Mouse (Mus musculus): ENCODE data around the gene Kidins220.

DNA sequence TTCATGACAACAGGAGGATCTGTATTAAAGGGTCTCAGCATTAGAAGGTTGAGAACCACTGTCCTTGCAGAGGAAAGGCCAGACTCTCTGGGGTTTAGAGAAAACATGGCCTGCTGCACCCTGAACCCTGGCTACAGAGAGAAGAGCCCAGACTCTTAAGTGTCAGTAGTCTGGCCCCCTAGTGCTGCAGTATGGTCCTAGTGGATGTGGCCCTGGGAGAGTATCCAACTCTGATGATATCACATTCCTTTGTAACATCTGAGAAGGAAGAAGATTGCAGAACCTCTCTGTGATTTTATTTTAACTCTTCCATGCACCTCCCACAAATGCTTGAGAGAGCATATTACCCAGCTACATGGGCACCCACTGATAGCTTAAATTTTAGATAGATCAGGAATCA, 129.8 kb downstream of the Kidins220 start:
- TF ChIP-seq CTCF (IDR thresholded peaks at IDR 0.05; ENCODE audit: low read depth, low read length) (no peak), EP300 (IDR thresholded peaks at IDR 0.05; ENCODE audit: insufficient read depth, low read depth, low read length) (no peak), POLR2A (IDR thresholded peaks at IDR 0.05; ENCODE audit: insufficient read depth, low read length) (no peak)

Data from ES-Bruce4 (cell line).